Mouse (Mus musculus) R1 (cell line): Measurements from ENCODE around the gene Bdh2.

Experiments used
- DNase-seq: peaks from one replicate; pipeline ENCODE4 v3.0.0-alpha.2; 2018; ENCODE audit warnings: low read depth, low spot score

Gene Bdh2

DNA sequence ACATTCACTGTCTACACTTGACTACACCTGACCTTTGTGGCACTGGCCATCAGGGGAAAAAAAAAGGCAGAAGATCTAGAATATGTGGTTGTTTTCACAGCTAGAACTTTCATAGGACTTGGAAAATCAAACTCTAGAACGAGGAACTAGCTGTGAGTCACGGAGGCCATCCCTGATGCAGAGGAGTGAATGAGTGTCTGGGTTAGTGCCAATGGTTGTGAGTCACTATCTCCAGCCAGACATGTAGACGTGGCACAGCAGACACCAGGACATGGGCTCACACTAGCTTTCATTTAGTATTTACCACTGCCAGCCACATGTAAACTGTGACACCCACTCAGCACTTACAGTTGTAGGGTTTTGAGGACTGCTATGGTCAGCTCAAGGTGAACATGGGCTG, 17.5 kb downstream of the Bdh2 start:
- no peak for DNase-seq

DNA sequence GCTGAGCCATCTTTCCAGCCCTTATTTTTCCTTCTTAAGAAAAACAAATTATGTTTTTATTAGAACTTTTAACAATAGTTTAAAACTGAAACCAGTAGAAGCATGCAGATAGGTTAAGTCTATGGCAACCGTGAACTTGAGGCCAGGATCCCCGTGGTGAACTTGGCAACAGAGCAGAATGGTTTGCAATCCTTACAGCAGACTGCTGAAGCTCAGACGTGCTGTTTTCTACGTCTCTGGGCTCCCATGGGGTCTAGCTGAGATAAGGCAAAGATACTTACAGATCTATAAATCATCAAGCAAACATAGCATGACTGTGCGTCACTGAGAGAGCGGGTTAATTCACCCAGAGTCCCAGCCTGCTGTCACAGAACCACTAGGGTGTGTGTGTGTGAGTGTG, 19.1 kb downstream of the Bdh2 start:
- no peak for DNase-seq

DNA sequence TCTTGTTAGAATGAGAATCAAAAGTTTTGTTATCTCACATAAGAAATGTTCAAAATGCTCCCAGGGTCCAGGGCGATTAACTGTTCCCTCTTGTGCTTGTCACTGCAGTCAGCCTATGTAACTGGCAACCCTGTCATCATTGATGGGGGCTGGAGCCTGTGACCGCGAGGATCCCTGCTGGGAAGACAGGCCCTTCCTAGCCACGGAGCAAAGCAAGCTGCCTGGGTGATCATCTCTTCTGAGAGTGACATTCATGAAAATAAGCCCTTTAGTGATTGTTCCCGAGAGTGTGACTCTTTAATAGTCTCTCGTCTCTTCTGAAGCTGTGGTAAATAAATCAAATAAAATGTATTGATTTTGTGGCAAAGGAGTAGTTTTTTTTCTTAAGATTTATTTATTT, 23.0 kb downstream of the Bdh2 start:
- DNase-seq, result no peak

DNA sequence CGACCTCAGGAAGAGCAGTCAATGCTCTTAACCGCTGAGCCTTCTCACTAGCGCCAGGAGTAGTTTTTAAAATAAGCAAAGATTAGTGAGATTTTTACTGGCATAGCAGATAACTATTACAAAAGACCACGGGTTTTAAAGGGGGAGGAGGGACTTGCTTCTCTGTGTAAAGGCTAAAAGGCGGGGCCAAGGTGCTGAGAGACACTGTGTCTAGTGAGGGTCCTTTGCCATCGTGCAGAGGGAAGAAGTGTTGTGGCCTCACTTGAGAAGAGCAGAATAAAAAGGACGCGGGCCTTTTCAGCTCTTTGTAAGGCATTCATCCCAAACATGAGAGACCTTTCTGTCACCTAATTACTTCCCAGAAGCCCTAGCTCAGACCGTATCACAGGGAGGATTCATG, 23.5 kb downstream of the Bdh2 start:
- no peak for DNase-seq

DNA sequence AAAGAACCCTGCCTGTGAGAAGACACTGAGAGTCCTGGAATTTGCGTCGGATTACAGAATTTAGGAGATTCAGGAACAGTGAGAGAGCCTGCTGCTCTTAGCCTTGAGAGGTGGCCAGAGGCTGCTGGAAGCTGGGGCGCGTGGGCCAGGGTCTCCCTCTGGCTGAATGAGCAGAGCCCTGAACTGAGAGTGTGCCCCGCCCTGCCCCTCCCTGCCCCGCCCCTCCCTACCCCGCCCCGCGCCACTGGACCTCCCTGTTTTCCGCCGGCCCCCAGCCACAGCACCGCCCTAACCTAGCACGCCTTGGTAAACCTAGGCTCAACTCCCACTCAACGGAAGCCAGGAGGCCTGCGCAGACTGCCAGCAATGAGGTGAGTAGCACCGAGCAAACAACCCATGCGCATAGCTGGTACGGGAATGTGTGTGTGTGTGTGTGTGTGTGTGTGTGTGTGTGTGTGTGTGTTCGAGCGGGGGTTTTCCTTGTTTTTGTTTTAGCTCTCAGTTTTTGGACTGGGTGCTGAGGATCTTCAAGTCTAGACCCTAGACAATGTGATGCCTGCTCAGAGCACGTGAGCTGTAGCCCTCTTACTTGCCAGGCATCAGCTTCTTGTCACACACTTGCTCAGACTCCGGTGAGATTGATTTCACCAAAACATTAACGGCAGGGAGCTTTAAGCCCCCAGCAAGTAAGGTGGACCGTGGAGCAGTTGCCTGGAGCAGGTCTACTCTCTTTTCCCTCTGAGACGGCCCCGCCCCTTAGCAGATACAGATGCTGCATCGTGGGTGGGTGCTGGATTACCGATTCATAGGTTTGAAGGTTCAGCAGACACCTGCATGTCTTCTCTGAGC, 26.6 kb downstream of the Bdh2 start, which contains the start of gene Slc9b2:
Slc9b2 (plus strand) TSS at position 290 of the 849 bp plus-strand sequence.
- DNase-seq, result peak; percentile 80

DNA sequence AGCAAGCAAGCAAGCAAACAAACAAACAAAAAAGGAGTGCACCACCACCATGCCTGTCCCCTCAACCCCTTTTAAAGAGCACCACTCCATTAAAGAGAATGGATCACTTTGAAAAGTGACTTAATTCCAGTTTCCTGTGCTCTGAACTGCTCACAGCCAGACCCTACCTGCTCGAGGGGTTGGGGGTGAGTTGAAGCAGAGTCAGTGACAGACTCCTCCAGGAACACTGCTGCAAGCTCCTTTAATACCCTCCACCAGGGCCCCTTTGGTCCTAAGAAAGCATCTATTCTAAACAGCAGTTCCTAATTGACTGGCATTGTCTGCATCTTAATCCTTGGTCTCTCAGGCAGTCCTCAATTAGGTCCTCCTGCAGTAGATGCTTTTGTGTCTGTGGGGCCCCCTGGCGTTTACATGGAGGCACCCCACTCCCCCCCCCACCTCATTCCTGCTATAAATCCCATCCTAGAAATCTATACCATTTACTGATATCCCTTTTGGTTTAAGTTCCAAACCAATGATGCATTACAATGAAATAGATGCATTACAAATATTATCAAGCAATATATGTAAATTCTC, 32.0 kb downstream of the Bdh2 start:
- no peak for DNase-seq

DNA sequence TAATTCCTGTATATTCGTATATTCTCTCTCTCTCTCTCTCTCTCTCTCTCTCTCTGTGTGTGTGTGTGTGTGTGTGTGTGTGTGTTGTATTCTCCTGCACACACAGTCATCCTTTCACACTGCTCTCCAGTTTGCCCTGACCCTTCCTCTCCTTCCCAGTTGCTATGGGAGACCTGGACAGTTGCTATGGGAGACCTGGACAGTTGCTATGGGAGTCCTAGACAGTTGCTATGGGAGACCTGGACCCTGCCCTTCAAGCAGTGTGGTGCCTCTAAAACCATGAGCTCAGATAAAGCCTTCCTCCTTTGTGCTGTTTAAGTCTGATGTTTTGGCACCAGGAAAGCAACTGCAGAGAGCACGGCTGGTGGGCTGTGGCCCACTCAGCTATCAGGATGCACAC, 32.7 kb downstream of the Bdh2 start:
- DNase-seq, result peak; percentile 89

DNA sequence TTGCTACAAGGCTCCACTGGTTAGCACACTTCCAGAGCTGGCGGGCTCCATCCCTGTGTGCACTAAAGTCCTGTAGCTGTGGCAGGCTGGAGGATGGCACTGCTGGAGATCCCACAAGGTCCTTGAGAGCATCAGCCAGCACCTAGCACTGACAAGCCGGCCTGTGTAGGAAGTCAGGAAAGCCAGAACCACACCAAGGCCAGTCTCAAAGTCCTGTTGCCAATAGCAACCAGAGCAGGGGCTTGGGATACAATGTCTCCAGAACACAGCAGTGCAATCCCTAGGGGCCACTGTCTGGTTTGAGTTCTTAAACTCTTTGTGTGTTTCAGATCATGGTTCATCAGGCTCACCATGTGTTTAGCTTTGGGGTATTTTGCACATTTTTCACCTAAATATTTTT, 33.8 kb downstream of the Bdh2 start:
- DNase-seq, result peak; percentile 86

DNA sequence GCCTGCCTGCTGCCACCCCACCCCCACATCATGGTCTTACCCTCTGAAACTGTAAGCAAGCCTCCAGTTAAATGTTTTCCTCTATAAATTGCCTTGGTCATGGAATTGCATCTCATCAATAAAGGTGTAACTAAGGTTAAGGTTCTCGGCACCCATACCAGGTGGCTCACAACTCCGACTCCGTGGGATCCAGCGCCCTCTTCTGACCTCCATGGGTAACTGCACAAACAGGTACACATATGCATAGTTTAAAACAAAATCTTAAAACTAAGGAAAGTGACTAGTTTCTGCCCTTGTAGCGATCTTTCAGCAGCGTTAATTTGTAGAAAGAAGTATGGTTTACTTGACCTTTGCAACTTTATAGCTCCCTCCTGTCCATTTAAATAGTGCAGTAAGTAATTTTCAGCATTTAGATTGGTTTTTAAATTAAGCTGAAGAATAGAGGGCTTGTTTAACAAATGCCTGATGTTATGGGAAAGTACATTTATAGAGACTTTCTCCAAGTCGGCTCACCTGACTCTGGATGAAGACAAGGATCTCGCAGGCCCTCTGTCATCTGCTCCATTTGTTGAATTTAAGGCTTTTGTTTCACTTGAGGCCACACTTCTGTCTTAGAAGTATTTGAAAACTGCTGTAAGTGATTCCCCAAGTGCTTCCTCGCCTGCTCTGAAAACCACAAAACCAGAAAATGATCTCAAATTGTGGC, 34.9 kb downstream of the Bdh2 start:
- DNase-seq, result peak; percentile 79

DNA sequence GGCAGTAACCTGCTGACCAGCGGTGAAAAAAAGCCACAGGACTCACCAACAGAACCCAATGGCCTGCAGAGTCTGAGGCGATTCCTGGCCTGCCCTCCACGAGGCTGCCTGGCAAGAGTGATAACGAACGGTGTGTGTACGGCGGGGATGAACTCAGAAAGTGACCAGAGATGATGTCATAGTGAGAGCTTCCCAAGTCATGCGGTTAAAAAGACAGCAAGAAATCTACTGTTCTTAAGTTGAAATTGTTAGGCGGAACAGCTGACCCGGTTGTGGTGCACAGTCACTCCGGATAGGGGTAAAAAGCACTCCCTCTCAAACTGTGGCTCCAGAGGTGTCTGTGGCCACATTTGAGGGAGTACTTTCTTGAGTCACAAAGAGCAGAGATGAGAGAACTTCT, 37.3 kb downstream of the Bdh2 start:
- DNase-seq, result peak; percentile 30

DNA sequence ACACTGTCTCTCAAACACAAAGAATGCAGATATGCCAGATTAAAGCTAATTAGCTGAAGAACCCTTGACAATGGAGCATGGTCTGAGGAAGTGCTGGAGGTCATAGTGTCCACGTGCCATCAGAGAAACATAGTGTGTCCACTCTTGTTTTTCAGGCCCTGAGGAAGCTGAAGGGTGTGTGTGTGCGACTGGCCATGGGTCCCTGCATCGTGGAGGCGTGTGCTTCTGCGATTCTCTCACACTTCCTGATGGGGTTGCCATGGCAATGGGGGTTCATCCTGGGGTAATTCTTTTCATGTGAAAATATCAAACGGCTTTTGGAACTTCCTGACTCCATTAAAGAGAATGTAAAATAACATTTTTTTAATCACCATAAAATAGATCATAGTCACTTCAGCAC, 43.3 kb downstream of the Bdh2 start:
- no peak for DNase-seq

DNA sequence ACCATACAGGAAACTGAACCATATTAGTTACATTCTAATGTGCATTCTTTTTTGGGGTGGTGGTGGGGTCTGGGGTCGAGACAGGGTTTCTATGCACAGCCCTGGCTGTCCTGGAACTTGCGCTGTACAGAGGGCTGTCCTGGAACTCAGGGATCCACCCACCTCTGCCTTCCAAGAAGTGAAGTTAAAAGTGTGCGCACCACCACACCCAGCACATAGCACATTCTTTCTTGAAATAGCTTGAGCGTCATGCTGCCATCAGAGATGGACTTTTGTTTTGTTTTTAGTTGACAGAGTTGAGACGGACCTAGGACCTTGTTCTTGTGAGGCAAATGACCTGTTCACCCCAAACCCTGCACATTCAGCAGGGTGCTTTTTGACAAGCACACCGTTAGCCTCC, 46.2 kb downstream of the Bdh2 start:
- peak; percentile 61 for DNase-seq

DNA sequence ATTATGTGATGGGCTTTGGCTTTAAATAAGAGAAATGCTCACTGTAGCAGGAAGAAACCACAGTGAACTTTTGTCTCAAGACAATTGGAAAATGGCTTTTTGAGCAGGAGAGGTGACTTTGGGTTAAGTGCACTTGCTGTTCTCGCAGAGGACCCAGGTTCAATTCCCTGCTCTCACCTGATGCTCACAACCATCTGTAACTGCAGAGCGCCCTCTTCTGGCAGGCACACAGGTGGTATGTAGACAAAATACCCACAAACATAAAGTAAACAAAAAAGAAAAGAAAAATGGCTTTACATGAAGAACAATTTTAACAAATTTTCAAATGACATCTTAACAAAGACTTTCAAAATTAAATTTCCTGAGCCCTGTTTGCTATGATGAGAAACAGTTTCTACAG, 46.6 kb downstream of the Bdh2 start:
- peak; percentile 75 for DNase-seq

DNA sequence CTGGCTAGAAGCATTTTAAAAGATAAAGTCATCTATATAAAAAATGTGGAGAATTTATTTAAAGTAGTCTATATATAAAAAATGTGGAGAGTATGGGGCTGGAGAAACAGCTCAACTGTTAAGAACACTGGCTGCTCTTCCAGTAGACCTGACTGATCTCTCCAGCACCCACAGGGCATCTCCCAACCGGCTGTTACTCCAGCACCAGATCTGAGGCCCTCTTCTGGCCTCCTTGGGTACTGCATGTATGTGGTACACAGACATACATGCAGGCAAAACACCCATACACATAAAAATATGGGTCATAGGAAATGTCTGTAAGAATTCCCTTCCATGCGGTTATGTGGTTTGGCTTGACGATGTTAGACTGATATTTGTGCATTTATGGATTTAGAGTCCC, 47.5 kb downstream of the Bdh2 start:
- DNase-seq, result peak; percentile 87

DNA sequence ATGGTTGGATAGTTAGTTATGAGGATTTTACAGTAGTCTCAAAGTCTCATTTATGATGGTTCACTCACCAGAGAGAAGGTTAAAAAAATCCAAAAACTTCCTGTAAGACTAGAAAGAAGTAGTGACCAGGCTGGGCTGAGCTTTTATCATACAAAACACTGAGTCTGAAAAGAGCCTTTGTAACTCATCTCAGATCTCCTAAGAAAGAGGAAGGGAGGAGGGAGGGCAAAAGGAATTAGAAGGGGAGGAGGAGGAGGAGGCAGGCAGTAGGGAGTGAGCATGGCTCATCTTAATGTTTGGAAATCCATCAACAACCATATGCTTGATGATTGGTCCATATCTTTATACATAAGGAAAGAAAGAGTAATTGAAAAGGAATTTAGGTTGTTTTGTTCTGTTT, 51.7 kb downstream of the Bdh2 start:
- DNase-seq, result peak; percentile 78

DNA sequence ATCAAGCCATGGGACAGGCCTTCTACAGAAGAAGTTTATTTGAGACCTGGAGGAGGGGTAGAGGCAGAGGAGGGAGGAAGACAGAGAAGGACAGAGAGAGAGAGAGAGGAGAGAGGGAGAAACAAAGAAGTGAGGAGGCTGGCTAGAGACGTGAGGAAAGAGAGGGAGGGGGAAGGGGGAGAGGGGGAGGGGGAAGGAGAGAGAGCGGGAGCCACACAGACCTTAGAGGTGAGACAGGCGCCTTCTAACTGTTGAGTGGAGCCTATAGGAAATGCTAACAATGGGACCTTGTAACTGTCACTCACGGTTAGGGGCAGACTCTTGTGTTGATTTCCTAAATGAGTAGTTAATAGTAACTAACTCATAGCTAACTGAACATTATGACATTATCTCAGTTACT, 52.7 kb downstream of the Bdh2 start:
- peak; percentile 64 for DNase-seq

DNA sequence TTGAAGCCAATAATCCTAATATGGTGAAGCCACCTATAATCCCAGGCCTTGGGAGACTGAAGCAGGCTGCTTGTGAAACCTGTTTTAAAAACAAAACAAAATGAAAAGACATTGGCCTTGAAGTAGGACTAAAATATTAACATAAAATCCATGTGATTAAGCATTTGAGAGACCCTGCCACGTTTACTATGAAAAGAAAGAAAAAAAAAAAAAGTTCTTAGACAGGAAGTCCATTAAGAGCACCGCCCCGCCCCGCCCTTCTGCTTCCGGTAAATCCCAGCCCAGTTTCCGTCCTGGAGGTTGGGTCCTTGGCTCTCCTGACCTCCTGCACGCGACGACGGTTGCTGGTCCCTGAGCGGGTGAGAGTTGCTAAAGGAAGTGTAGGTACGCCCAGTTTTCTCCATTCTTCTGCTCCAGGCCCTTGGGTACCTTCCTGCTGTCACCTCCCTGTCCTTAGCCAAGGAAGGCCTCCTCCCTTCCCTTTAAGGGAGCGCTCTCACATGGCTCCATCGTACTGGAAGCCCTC, 66.8 kb downstream of the Bdh2 start, which contains the start of gene Slc9b1:
Slc9b1 (plus strand) TSS at position 291 of the 526 bp plus-strand sequence.
- peak; percentile 82 for DNase-seq

DNA sequence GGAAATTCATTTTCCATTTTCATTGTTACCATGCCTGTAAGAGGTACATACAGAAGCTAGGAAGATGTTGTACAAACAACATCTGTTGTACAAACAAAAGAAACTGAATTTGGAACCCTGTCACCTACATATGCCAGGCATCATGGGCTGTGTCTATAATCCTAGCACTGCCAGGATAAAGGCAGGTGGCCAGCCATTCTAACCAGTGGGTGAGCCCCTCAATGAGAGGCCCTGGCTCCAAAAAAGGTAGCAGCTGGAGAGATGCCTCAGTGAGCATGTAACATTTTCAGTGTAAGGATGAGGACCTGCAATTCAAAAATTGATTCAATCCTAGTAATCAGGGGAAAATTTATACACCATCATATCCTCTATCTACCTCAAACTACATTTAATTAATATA, 68.0 kb downstream of the Bdh2 start:
- DNase-seq, result no peak

DNA sequence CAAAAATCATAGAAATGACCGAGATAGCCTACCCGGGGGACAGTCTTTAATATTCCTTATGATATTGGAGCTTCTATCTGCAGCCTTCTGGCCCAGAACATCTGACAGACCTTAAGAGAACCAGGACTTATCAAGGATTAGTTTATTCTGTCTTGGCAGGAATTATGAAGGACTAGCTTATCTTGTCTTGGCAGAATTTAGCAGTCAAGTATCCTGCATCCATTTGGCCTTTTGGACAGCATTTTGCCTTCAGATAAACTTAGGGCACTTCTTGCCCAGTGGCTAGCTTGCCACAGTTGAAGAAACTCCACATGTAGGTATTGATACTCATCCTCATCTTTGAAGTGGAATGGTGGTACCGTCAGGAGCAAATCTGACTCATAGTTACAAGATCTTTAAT, 70.8 kb downstream of the Bdh2 start:
- DNase-seq, result no peak
